Mouse (Mus musculus): ENCODE results near the gene Ambra1.

DNA sequence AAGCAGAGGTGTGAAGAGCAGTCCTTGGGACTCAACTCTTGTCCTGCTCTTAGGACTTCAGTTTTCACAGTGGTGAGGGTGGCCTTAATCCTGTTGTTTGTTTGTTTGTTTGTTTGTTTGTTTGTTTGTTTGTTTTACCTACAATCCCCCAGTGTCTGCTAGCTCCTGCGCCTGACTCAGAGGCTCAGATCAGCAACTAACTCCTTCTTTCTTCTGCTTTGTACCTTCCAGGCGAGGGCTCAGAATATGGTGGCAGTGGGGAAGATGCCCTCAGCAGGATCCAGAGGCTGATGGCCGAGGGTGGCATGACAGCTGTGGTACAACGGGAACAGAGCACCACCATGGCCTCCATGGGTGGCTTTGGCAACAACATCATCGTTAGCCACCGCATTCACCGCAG is 187.2 kb downstream of the Ambra1 start:
- TF ChIP-seq CTCF (IDR thresholded peaks at IDR 0.05; ENCODE audit: control insufficient read depth, insufficient read depth, low read length): no peak
- TF ChIP-seq POLR2A (IDR thresholded peaks at IDR 0.05; ENCODE audit: borderline replicate concordance, control insufficient read depth, low read depth, low read length): no peak

Measured in bone marrow, adult 2 months (tissue).